Mouse (Mus musculus) G1E (cell line): ENCODE data around the gene Tpmt.

ENCODE experiments used
- CTCF ChIP-seq: IDR thresholded peaks from 2 replicates; pipeline ENCODE4 v1.5.1; 2012; ENCODE audit warnings: low read depth, low read length, inconsistent platforms, mixed read lengths
- POLR2AphosphoS5 ChIP-seq: IDR thresholded peaks from 2 replicates; pipeline ENCODE4 v1.6.1; 2012; ENCODE audit warnings: low read depth, low read length, inconsistent platforms; ENCODE audit not compliant: insufficient replicate concordance

- no peak for TF ChIP-seq CTCF
- no peak for TF ChIP-seq POLR2AphosphoS5
These were observed 68.0 kb downstream of the Tpmt start for GRCm38 (mm10) chr13:46976532-46976931.
